Mouse (Mus musculus) cortical plate, adult 2 months (tissue): ENCODE data around the gene Brd7.

Source experiments
- CTCF ChIP-seq: fragments of 200-500 bp; IDR thresholded peaks from 2 replicates; pipeline ENCODE4 v1.5.1; 2011; ENCODE audit warnings: mild to moderate bottlenecking, control low read depth, low read length; ENCODE audit not compliant: insufficient read depth; ENCODE audit errors: extremely low read depth
- POLR2A ChIP-seq: fragments of 200-500 bp; IDR thresholded peaks from 2 replicates; pipeline ENCODE4 v1.6.1; 2011; ENCODE audit warnings: mild to moderate bottlenecking, low read length, control low read depth; ENCODE audit not compliant: insufficient read depth; ENCODE audit errors: extremely low read depth

GRCm38 (mm10) chr8:88339887-88340695 is 21.9 kb downstream of the Brd7 start:
- TF ChIP-seq CTCF: no peak
- no peak for TF ChIP-seq POLR2A
